Mouse (Mus musculus) liver, embryonic 11.5 days (tissue): ENCODE data around the gene Fbxo17. TPM values are rescaled to one million over a fixed set of nuclear protein-coding genes. Genes with fewer than 3 reads are reported as not detected.
A peak's percentile ranks its signal among the peaks of the same experiment; 100 is the strongest.
"Not testable (repeated sequence)": the region's sequence is repeated elsewhere in the genome, so short reads cannot be mapped to it uniquely, and the experiment has no call there.

Experiments
- ATAC-seq: fragments of 200-750 bp; cut with Nextera tagmentation; replicated peaks from 2 replicates; pipeline ENCODE4 v1.8.0; 2017; ENCODE audit warnings: moderate number of reproducible peaks, mild to moderate bottlenecking, moderate TSS enrichment, moderate library complexity; ENCODE audit not compliant: low FRiP score
- DNase-seq: peaks from one replicate; pipeline ENCODE4 v3.0.0-alpha.2; 2017; ENCODE audit warnings: low spot score
- H3K27ac ChIP-seq: fragments of 300-500 bp; sonication (generic); 2 replicates; pipeline ENCODE4 v1.5.1; 2014; ENCODE audit warnings: mild to moderate bottlenecking, low read depth, low read length, control low read depth
- H3K27me3 ChIP-seq: fragments of 300-500 bp; sonication (generic); replicated peaks from 2 replicates; pipeline ENCODE4 v1.6.1; 2014; ENCODE audit warnings: low read length, mixed read lengths; ENCODE audit not compliant: control insufficient read depth, insufficient read depth
- H3K36me3 ChIP-seq: fragments of 300-500 bp; sonication (generic); 2 replicates; pipeline ENCODE4 v1.6.1; 2014; ENCODE audit warnings: mild to moderate bottlenecking, low read length, moderate library complexity, mixed read lengths; ENCODE audit not compliant: control insufficient read depth, insufficient read depth
- H3K4me1 ChIP-seq: fragments of 300-500 bp; sonication (generic); replicated peaks from 2 replicates; pipeline ENCODE4 v1.6.1; 2014; ENCODE audit warnings: low read length, mixed read lengths; ENCODE audit not compliant: control insufficient read depth, insufficient read depth
- H3K4me2 ChIP-seq: fragments of 300-500 bp; sonication (generic); 2 replicates; pipeline ENCODE4 v1.6.1; 2014; ENCODE audit warnings: mild to moderate bottlenecking, control low read depth, moderate library complexity
- H3K4me3 ChIP-seq: fragments of 300-500 bp; sonication (generic); 2 replicates; pipeline ENCODE4 v1.5.1; 2014; ENCODE audit warnings: low read depth, low read length, control low read depth
- H3K9ac ChIP-seq: fragments of 300-500 bp; sonication (generic); 2 replicates; pipeline ENCODE4 v1.6.1; 2014; ENCODE audit warnings: low read depth, low read length, control low read depth
- H3K9me3 ChIP-seq: fragments of 300-500 bp; sonication (generic); 2 replicates; pipeline ENCODE4 v1.6.1; 2016; ENCODE audit warnings: low read length, inconsistent platforms, mixed read lengths; ENCODE audit not compliant: control insufficient read depth
- WGBS: fragments of 180-500 bp; shearing (Covaris S2); extraction: QIAGEN DNeasy Blood & Tissue Kit; methylation state at CpG from one replicate; pipeline ENCODE4 v1.1.7; 2014; 5-methylcytosine and 5-hydroxymethylcytosine counted together
- polyA plus RNA-seq: library from polyadenylated mRNA; unstranded; fragments of >200 nt; fragmentation: Nextera tagmentation; extraction: Ambion mirVana; gene quantifications from 2 replicates; pipeline ENCODE4 v1.2.1, GENCODE M21; 2014

The Fbxo17 gene
- polyA plus RNA-seq, 1 experiment from 2014 or later: 3.7 TPM

DNA sequence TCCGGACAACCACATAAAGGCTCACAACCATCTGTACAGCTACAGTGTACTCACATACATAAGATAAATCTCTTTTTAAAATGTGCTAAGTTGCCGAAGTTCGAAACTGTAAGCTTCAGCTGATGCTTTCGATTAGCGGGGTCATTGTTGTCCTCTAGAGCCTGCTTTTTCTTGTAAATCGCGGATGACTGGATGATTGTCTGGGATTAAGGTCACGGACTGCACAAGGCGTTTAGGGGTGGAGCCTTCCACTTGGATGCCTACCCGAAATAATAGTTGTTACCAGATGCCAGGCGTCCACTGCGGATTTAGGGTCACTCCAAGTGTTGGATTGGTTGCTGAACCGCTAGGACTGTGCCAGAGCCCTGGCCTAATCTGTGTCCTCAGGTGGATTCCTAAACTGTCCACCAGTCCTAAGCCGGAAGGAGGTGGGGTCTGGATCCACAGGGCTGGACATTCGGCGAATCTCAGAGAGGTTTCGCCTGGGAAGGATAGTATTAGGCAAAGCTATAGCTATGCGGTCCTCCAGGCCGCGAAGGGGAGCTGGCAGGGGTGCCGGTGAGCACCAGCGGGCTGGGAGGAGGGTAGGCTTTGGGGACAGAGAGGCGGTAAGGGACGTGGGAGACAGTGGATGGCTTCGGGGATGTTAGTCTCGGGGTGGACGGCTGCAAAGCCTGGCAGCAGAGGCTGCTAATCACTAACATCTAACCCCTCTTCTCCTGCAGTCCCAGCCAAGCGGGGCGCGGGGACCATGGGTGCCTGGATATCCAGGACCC, 23.9 kb upstream of the Fbxo17 start, which contains the start of gene Fbxo27:
TSS of gene Fbxo27 (plus strand) at position 305 of the 776 bp plus-strand sequence.
- peaks cover 3% of the 10 kb centered on the region; the same call in 1 of the 2 replicates for H3K4me1 ChIP-seq
- H3K9me3 ChIP-seq: no peaks in the 10 kb centered on the region
- ATAC-seq: no peak
- H3K27ac ChIP-seq: no peak within 1 kb of the TSS
- peak within 1 kb of the TSS; percentile 43 for H3K4me3 ChIP-seq
- peaks cover 31% of the 10 kb centered on the region for H3K27me3 ChIP-seq
- H3K4me2 ChIP-seq: peak within 1 kb of the TSS; percentile 74
- 0 out of 2 replicates have a peak within 1 kb of the TSS, but pooled peaks have one; percentile 8 for H3K9ac ChIP-seq
- DNase-seq: no peak
- H3K36me3 ChIP-seq: no peaks in the 10 kb centered on the region; the same call in 1 of the 2 replicates
- WGBS: 35% methylated on average over 30 of the region's 30 CpGs

DNA sequence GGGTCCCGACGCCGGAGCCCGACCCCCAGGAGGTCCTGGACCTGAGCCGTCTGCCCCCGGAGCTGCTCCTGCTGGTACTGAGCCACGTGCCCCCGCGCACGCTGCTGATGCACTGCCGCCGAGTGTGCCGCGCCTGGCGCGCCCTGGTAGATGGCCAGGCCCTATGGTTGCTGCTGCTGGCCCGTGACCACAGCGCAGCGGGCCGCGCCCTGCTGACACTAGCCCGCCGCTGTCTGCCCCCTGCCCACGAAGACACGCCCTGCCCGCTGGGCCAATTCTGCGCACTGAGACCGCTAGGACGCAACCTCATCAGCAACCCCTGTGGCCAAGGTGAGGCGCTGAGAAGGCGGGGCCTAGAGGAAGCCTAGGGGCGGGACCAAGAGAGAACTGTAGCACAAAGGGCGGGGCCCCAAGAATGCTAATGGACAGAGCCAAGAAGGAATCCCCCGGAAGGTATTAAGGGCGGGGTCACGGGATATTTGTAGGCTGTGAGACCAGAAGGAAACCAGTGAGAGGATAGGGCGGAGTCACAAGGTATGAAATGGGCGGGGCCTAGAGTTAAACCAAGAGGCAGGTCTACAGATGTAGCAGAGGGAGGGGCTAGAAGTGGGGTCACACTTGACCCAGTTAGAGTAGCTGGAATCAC, 23.2 kb upstream of the Fbxo17 start:
- DNase-seq (peak; percentile 70), ATAC-seq (peak; percentile 64)
- Histone ChIP-seq H3K4me3 (peak overlapping the region; percentile 43), H3K9me3 (no peaks in the 10 kb centered on the region), H3K27ac (no peak overlapping the region), H3K4me2 (peak overlapping the region; percentile 74), H3K9ac (0 out of 2 replicates have a peak overlapping the region, but pooled peaks have one; percentile 8), H3K27me3 (peaks cover 31% of the 10 kb centered on the region), H3K36me3 (no peaks in the 10 kb centered on the region; the same call in 1 of the 2 replicates), H3K4me1 (peaks cover 3% of the 10 kb centered on the region; the same call in 1 of the 2 replicates)
- WGBS: under 1% methylated on average over 38 of the region's 38 CpGs

- Histone ChIP-seq H3K27ac (no peak overlapping the region), H3K4me3 (no peak overlapping the region), H3K4me1 (peaks cover 3% of the 10 kb centered on the region; the same call in 1 of the 2 replicates), H3K9ac (no peak overlapping the region), H3K4me2 (peak overlapping the region; percentile 34), H3K27me3 (peaks cover 31% of the 10 kb centered on the region), H3K36me3 (no peaks in the 10 kb centered on the region; the same call in 1 of the 2 replicates), H3K9me3 (no peaks in the 10 kb centered on the region)
- ATAC-seq (no peak), DNase-seq (no peak)
- 8% methylated on average over 14 of the region's 14 CpGs for WGBS
Measured at GRCm38 (mm10) chr7:28694423-28694822, 22.2 kb upstream of the Fbxo17 start.

- no peak overlapping the region for H3K4me2 ChIP-seq
- no peaks in the 10 kb centered on the region; the same call in 1 of the 2 replicates for H3K36me3 ChIP-seq
- H3K9ac ChIP-seq: no peak overlapping the region
- no peak for ATAC-seq
- no peak for DNase-seq
- peaks cover 31% of the 10 kb centered on the region for H3K27me3 ChIP-seq
- 40% methylated on average over 8 of the region's 8 CpGs for WGBS
- H3K9me3 ChIP-seq: no peaks in the 10 kb centered on the region
- H3K4me1 ChIP-seq: peaks cover 3% of the 10 kb centered on the region; the same call in 1 of the 2 replicates
- no peak overlapping the region for H3K27ac ChIP-seq
- no peak overlapping the region for H3K4me3 ChIP-seq
Measured at GRCm38 (mm10) chr7:28694966-28695511, 21.6 kb upstream of the Fbxo17 start.

DNA sequence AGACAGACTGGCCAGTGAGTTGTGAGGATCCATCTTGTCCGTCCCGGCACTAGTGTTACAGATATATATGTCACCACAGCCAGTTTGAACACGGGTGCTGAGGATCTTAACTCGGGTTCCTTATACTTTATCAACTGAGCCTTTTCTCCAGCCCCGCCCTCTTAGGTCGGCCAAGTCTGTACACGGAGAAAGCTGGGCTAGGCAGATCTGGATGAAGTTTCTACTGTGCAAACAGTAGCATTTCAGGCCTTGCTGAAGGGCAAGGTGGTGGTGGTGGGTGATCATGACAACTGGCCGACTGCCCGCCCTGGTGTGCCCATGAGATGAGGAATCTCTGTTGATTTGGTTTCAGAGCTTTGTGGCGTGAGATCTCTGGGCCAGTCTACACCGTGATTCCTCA, 19.3 kb upstream of the Fbxo17 start:
- ATAC-seq: no peak
- 81% methylated on average over 11 of the region's 11 CpGs for WGBS
- Histone ChIP-seq H3K36me3 (no peaks in the 10 kb centered on the region; the same call in 1 of the 2 replicates), H3K4me1 (peaks cover 3% of the 10 kb centered on the region; the same call in 1 of the 2 replicates), H3K27ac (no peak overlapping the region), H3K9ac (no peak overlapping the region), H3K9me3 (0 out of 2 replicates have a peak, but pooled peaks cover 3% of the 10 kb centered on the region), H3K4me3 (no peak overlapping the region), H3K27me3 (peaks cover 25% of the 10 kb centered on the region), H3K4me2 (no peak overlapping the region)
- no peak for DNase-seq

GRCm38 (mm10) chr7:28700269-28700668, 16.3 kb upstream of the Fbxo17 start:
- no peak for DNase-seq
- Histone ChIP-seq H3K27me3 (no peaks in the 10 kb centered on the region), H3K36me3 (no peaks in the 10 kb centered on the region; the same call in 1 of the 2 replicates), H3K4me3 (no peak overlapping the region), H3K4me2 (no peak overlapping the region), H3K4me1 (no peaks in the 10 kb centered on the region), H3K27ac (no peak overlapping the region), H3K9ac (no peak overlapping the region), H3K9me3 (0 out of 2 replicates have a peak, but pooled peaks cover 3% of the 10 kb centered on the region)
- WGBS: 94% methylated on average over 4 of the region's 4 CpGs
- ATAC-seq: no peak

DNA sequence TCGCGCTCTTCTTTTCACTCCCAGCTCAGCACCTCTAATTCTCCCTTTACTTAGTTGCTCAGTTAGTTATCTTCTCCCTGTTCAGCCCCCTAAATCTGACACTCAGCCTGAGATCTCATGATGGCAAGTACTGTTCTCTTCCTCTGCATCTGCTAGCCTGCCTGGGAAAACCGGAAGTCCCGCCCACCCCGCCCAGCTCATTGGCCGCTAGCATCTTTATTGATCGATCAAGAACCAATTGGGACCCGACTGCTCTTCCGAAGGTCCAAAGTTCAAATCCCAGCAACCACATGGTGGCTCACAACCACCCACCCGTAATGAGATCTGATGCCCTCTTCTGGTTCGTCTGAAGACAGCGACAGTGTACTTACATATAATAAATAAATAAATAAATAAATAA, 15.3 kb upstream of the Fbxo17 start:
- H3K36me3 ChIP-seq, DNase-seq, H3K27ac ChIP-seq, H3K4me1 ChIP-seq, H3K4me2 ChIP-seq, H3K9ac ChIP-seq, H3K4me3 ChIP-seq, H3K27me3 ChIP-seq, H3K9me3 ChIP-seq, ATAC-seq: not testable (repeated sequence)
- WGBS: 92% methylated on average over 12 of the region's 12 CpGs

DNA sequence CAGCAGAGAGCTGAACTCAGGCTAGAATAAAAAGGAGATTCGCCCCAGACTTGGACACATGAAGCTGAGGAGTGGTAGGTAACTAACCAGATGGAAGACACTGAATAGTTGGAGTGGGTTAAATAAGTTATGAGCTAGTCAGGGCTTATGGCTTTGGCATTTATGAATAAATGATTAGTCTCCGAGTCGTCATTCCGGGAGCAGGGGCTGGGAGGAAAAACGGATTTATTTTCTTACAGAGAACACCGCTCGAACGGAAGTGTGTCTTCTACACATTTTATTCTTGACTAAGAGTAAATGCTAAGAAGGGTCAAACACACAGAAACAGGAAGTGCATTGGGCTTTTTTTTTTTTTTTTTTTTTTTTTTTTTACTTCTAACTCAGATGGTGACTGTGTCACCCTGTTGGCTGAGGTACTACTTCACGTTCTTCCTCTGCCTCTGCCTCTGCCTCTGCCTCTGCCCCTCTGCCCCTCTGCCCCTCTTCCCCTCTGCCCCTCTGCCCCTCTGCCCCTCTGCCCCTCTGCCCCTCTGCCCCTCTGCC, 13.9 kb upstream of the Fbxo17 start:
- Histone ChIP-seq H3K4me1 (no peaks in the 10 kb centered on the region), H3K9ac (no peak overlapping the region), H3K9me3 (0 out of 2 replicates have a peak, but pooled peaks cover 3% of the 10 kb centered on the region), H3K4me3 (no peak overlapping the region), H3K4me2 (no peak overlapping the region), H3K36me3 (no peaks in the 10 kb centered on the region), H3K27ac (no peak overlapping the region), H3K27me3 (no peaks in the 10 kb centered on the region)
- DNase-seq (no peak), ATAC-seq (no peak)
- WGBS: 60% methylated on average over 9 of the region's 9 CpGs
